Mouse (Mus musculus): ENCODE measurements around the gene Rimbp3. TPM values are rescaled to one million over a fixed set of nuclear protein-coding genes. Genes with fewer than 3 reads are reported as not detected.
"Not testable (repeated sequence)": the region's sequence is repeated elsewhere in the genome, so short reads cannot be mapped to it uniquely, and the experiment has no call there.

Gene Rimbp3
- polyA plus RNA-seq (2015; fragmentation: Nextera tagmentation; extraction: Ambion mirVana): 2.1 and 2.5 TPM in 2 replicates

GRCm38 (mm10) chr16:17208389-17209361 lies at the start of gene Rimbp3:
TSS of gene Rimbp3 (plus strand) at chr16:17208603.
- Histone ChIP-seq H3K27me3 (peaks cover 19% of the 10 kb centered on the region), H3K4me2 (replicated peaks) (peak within 1 kb of the TSS; percentile 87), H3K4me1 (replicated peaks) (peaks cover 25% of the 10 kb centered on the region), H3K4me3 (replicated peaks) (peak within 1 kb of the TSS; percentile 57), H3K27ac (peak within 1 kb of the TSS; percentile 88), H3K9ac (replicated peaks) (peak within 1 kb of the TSS; percentile 72), H3K36me3 (no peaks in the 10 kb centered on the region; the same call in 1 of the 2 replicates), H3K9me3 (no peaks in the 10 kb centered on the region)
- ATAC-seq: peak; percentile 88
- 1% methylated on average over 84 of the region's 85 CpGs for WGBS

DNA sequence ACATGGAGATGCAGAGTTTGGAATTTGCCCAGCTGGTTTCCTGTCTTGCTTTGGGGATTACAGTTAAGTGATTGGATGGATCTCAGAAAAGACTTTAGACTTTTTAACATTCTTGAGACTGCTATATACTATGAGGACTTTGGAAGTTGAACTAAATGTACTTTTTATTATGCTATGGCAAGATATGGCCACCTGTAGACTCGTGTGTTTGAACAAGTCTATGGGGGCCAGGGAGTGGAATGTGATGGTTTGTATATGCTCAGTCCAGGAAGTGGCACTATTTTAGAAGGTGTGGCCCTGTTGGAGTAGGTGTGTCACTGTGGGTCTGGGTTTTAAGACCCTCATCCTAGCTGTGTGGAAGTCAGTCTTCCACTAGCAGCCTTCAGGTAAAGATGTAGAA lies 42.9 kb upstream of the Rimbp3 start:
- H3K27ac ChIP-seq; H3K27me3 ChIP-seq; H3K4me2 ChIP-seq (replicated peaks); H3K9ac ChIP-seq (replicated peaks); H3K4me1 ChIP-seq (replicated peaks); H3K9me3 ChIP-seq; ATAC-seq; H3K4me3 ChIP-seq (replicated peaks): not testable (repeated sequence)
- WGBS: 100% methylated on average over 1 of the region's 1 CpGs
- peaks cover 46% of the 10 kb centered on the region for H3K36me3 ChIP-seq

DNA sequence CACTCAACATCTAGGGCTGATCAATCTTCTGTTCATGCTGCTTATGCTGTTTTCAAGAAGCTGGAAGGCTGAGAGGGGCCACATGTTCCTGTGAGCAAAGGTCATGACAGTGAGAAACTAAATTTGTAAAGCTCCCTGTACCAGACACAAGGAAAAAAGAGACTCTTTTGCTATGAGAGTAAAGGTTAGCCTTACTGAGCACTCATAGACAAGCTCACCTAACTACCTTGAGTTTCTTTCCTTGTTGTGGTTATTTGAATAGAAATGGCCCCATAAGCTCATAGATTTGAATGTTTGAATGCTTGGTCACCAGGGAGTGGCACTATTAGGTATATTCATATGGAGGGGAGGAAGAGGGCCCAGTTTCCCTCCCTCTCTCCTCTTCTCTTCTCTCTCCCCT lies 41.2 kb upstream of the Rimbp3 start:
- no peak for ATAC-seq
- no peak overlapping the region for H3K4me3 ChIP-seq (replicated peaks)
- H3K4me2 ChIP-seq (replicated peaks): no peak overlapping the region
- no peak overlapping the region for H3K9ac ChIP-seq (replicated peaks)
- H3K27ac ChIP-seq: no peak overlapping the region
- no peaks in the 10 kb centered on the region for H3K27me3 ChIP-seq
- no peaks in the 10 kb centered on the region for H3K9me3 ChIP-seq
- H3K4me1 ChIP-seq (replicated peaks): no peaks in the 10 kb centered on the region
- peaks cover 47% of the 10 kb centered on the region for H3K36me3 ChIP-seq

DNA sequence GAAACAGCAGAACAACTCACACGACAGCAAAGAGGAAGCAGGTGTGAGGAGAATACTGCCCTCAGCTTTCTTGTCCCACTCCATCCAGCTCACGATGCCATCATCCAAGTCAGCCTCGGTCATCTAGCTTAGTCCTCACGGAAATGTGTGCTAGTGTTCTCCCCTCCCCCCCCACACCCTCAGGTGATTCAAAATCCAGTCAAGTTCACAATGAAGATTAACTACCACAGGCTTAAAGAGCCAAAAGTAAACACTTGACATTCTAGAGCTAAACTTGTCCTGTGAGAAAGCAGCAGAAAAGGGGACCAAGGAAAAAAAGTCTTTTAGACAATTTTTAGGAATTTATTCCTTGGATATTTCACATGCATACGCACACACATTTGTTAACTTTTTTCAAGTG lies 40.4 kb upstream of the Rimbp3 start:
- H3K36me3 ChIP-seq: peaks cover 52% of the 10 kb centered on the region
- 87% methylated on average over 5 of the region's 5 CpGs for WGBS
- H3K4me3 ChIP-seq (replicated peaks): no peak overlapping the region

DNA sequence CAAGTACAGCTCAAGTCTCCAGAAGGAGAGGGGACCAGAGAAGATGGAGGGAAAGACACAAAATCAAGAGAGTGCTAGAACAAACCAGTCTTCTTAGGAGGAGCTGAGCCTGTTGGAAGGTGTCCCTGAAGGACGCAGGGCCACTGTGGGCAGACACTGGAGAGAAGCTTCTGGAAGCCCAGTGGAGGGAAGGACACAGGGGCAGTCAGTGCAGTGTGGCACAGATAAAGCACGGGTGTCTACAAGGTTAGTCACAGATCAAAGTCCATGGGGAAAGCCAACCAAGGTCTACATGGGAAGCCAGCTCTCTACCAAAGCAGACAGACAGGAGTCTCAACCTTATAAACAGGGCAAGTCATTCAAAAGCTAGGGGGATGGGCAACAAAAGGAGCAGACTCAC lies 32.6 kb upstream of the Rimbp3 start:
- H3K27ac ChIP-seq: no peak overlapping the region
- H3K36me3 ChIP-seq: peaks cover 41% of the 10 kb centered on the region
- ATAC-seq: no peak
- no peaks in the 10 kb centered on the region for H3K4me1 ChIP-seq (replicated peaks)
- H3K9me3 ChIP-seq: no peaks in the 10 kb centered on the region
- 87% methylated on average over 2 of the region's 2 CpGs for WGBS
- H3K27me3 ChIP-seq: no peaks in the 10 kb centered on the region
- H3K4me3 ChIP-seq (replicated peaks): no peak overlapping the region
- no peak overlapping the region for H3K9ac ChIP-seq (replicated peaks)
- no peak overlapping the region for H3K4me2 ChIP-seq (replicated peaks)

More for the DNA sequence above, 40.4 kb upstream of the Rimbp3 start:
- no peaks in the 10 kb centered on the region for H3K9me3 ChIP-seq
- H3K27ac ChIP-seq: no peak overlapping the region
- H3K4me1 ChIP-seq (replicated peaks): no peaks in the 10 kb centered on the region
- no peak overlapping the region for H3K9ac ChIP-seq (replicated peaks)
- no peak for ATAC-seq
- H3K27me3 ChIP-seq: no peaks in the 10 kb centered on the region
- no peak overlapping the region for H3K4me2 ChIP-seq (replicated peaks)

GRCm38 (mm10) chr16:17177623-17178170 lies 30.7 kb upstream of the Rimbp3 start:
- Histone ChIP-seq H3K4me3 (replicated peaks) (no peak overlapping the region), H3K9me3 (no peaks in the 10 kb centered on the region), H3K27ac (no peak overlapping the region), H3K9ac (replicated peaks) (no peak overlapping the region), H3K4me1 (replicated peaks) (no peaks in the 10 kb centered on the region), H3K4me2 (replicated peaks) (no peak overlapping the region), H3K36me3 (peaks cover 32% of the 10 kb centered on the region), H3K27me3 (no peaks in the 10 kb centered on the region)
- no peak for ATAC-seq
- WGBS: 96% methylated on average over 1 of the region's 1 CpGs

DNA sequence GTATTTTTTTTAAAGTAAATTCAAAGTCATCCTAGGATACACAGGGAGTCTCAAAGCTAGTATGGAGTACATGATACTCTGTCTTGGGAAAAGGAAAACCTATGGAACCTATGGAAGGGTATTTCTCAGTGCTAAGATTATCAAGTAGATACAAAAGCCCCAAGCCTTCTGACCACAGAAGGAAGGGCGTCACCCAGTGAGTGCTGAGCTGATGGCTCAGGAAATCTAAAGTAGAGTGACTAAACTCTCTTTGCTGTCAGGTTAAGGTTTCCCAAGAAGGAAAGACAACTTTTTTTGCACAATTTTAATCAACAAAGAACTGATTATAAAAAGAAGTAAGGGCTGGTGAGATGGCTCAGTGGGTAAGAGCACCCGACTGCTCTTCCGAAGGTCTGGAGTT lies 28.7 kb upstream of the Rimbp3 start:
- Histone ChIP-seq H3K9me3 (no peaks in the 10 kb centered on the region), H3K27ac (no peak overlapping the region), H3K4me2 (replicated peaks) (no peak overlapping the region), H3K36me3 (peaks cover 17% of the 10 kb centered on the region), H3K4me1 (replicated peaks) (no peaks in the 10 kb centered on the region), H3K27me3 (no peaks in the 10 kb centered on the region), H3K4me3 (replicated peaks) (no peak overlapping the region), H3K9ac (replicated peaks) (no peak overlapping the region)
- no peak for ATAC-seq
- 95% methylated on average over 3 of the region's 3 CpGs for WGBS

GRCm38 (mm10) chr16:17181382-17181781 lies 27.0 kb upstream of the Rimbp3 start:
- Histone ChIP-seq H3K4me1 (replicated peaks) (no peaks in the 10 kb centered on the region), H3K4me2 (replicated peaks) (no peak overlapping the region), H3K9me3 (no peaks in the 10 kb centered on the region), H3K27me3 (no peaks in the 10 kb centered on the region), H3K27ac (no peak overlapping the region), H3K36me3 (peaks cover 16% of the 10 kb centered on the region), H3K9ac (replicated peaks) (no peak overlapping the region), H3K4me3 (replicated peaks) (no peak overlapping the region)
- ATAC-seq: no peak
- WGBS: 91% methylated on average over 4 of the region's 4 CpGs

GRCm38 (mm10) chr16:17182136-17182535 lies 26.3 kb upstream of the Rimbp3 start:
- H3K4me3 ChIP-seq (replicated peaks): no peak overlapping the region
- H3K4me1 ChIP-seq (replicated peaks): no peaks in the 10 kb centered on the region
- WGBS: 90% methylated on average over 2 of the region's 2 CpGs
- H3K27me3 ChIP-seq: no peaks in the 10 kb centered on the region
- no peak overlapping the region for H3K9ac ChIP-seq (replicated peaks)
- H3K36me3 ChIP-seq: peaks cover 16% of the 10 kb centered on the region
- H3K27ac ChIP-seq: no peak overlapping the region
- no peak for ATAC-seq
- H3K4me2 ChIP-seq (replicated peaks): no peak overlapping the region
- no peaks in the 10 kb centered on the region for H3K9me3 ChIP-seq

DNA sequence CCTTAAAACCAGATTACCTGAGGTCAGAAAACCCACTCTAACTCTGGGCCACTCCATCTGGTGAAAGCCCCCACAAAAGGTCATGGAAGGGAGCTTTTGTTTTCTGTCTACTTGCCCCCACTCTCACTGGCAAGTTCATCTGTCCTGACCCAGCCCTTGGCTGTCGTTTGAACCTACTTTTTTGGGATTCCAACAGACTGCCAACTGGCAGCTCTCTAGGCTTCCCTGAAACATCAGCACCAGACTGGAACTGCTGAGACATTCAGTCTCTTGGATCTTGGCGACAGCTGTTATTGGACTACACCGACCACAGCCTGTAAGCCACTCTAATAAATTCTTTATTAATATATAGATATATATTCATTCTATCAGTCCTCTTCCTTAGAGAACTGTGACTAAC lies 25.4 kb upstream of the Rimbp3 start:
- Histone ChIP-seq H3K4me3 (replicated peaks) (no peak overlapping the region), H3K9me3 (no peaks in the 10 kb centered on the region), H3K4me2 (replicated peaks) (no peak overlapping the region), H3K4me1 (replicated peaks) (no peaks in the 10 kb centered on the region), H3K36me3 (peaks cover 16% of the 10 kb centered on the region), H3K27me3 (no peaks in the 10 kb centered on the region), H3K27ac (no peak overlapping the region), H3K9ac (replicated peaks) (no peak overlapping the region)
- 88% methylated on average over 3 of the region's 3 CpGs for WGBS
- ATAC-seq: no peak

- H3K4me1 ChIP-seq (replicated peaks): no peaks in the 10 kb centered on the region
- peaks cover 20% of the 10 kb centered on the region for H3K36me3 ChIP-seq
Measured at GRCm38 (mm10) chr16:17185475-17185874, 22.9 kb upstream of the Rimbp3 start.

DNA sequence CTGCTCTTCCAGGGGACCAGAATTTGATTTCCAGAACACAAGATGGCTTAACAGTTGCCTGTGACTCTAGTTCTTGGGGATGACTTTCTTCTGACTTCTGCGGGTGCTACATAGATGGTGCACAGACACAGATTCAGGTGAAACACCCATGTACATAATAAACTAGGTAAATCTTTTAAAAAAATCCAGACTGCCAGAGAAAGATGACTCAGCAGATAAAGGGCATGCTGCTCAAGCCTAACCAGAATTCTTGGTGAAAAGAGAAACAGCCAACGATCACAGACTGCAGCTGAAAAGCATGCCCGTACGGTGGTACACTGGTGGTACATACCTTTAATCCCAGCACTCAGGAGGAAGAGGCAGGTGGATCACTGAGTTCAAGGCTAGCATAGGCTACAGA lies 14.6 kb upstream of the Rimbp3 start:
- Histone ChIP-seq H3K4me1 (replicated peaks) (peaks cover 1% of the 10 kb centered on the region; the same call in 1 of the 2 replicates), H3K4me3 (replicated peaks) (no peak overlapping the region), H3K9me3 (no peaks in the 10 kb centered on the region), H3K36me3 (peaks cover 11% of the 10 kb centered on the region), H3K27ac (no peak overlapping the region), H3K9ac (replicated peaks) (no peak overlapping the region), H3K4me2 (replicated peaks) (no peak overlapping the region), H3K27me3 (no peaks in the 10 kb centered on the region)
- 96% methylated on average over 4 of the region's 4 CpGs for WGBS
- no peak for ATAC-seq

More at GRCm38 (mm10) chr16:17185475-17185874, 22.9 kb upstream of the Rimbp3 start:
- Histone ChIP-seq H3K9me3 (no peaks in the 10 kb centered on the region), H3K4me2 (replicated peaks) (no peak overlapping the region), H3K27me3 (no peaks in the 10 kb centered on the region), H3K4me3 (replicated peaks) (no peak overlapping the region), H3K27ac (no peak overlapping the region), H3K9ac (replicated peaks) (no peak overlapping the region)
- no peak for ATAC-seq
